Mouse (Mus musculus) forebrain, embryonic 15.5 days (tissue): ENCODE results near the gene Hsd11b1. TPM values are rescaled to one million over a fixed set of nuclear protein-coding genes. Genes with fewer than 3 reads are reported as not detected.

Experiments
- ATAC-seq: fragments of 200-750 bp; cut with Nextera tagmentation; replicated peaks from 2 replicates; pipeline ENCODE4 v1.8.0; 2017; ENCODE audit warnings: mild to moderate bottlenecking, moderate TSS enrichment, moderate library complexity
- H3K27ac ChIP-seq: fragments of 300-500 bp; sonication (generic); replicated peaks from 2 replicates; pipeline ENCODE4 v1.5.1; 2015; ENCODE audit warnings: mild to moderate bottlenecking, inconsistent platforms
- H3K27me3 ChIP-seq: fragments of 300-500 bp; sonication (generic); 2 replicates; pipeline ENCODE4 v1.6.1; 2015; ENCODE audit warnings: inconsistent platforms
- H3K36me3 ChIP-seq: fragments of 300-500 bp; sonication (generic); 2 replicates; pipeline ENCODE4 v1.6.1; 2015; ENCODE audit warnings: mild to moderate bottlenecking, inconsistent platforms
- H3K4me1 ChIP-seq: fragments of 300-500 bp; sonication (generic); 2 replicates; pipeline ENCODE4 v1.6.1; 2015; ENCODE audit warnings: inconsistent platforms
- H3K4me2 ChIP-seq: fragments of 300-500 bp; sonication (generic); replicated peaks from 2 replicates; pipeline ENCODE4 v1.6.1; 2015; ENCODE audit warnings: mild to moderate bottlenecking, inconsistent platforms
- H3K4me3 ChIP-seq: fragments of 300-500 bp; sonication (generic); 2 replicates; pipeline ENCODE4 v1.5.1; 2015; ENCODE audit warnings: mild to moderate bottlenecking, inconsistent platforms
- H3K9ac ChIP-seq: fragments of 300-500 bp; sonication (generic); replicated peaks from 2 replicates; pipeline ENCODE4 v1.6.1; 2015; ENCODE audit warnings: mild to moderate bottlenecking, inconsistent platforms
- H3K9me3 ChIP-seq: fragments of 300-500 bp; sonication (generic); 2 replicates; pipeline ENCODE4 v1.6.1; 2016; ENCODE audit warnings: inconsistent platforms
- WGBS: fragments of 180-500 bp; shearing (Covaris S2); methylation state at CpG from one replicate; pipeline ENCODE4 v1.1.7; 2015; ENCODE audit warnings: mixed read lengths; 5-methylcytosine and 5-hydroxymethylcytosine counted together
- polyA plus RNA-seq: library from polyadenylated mRNA; unstranded; fragments of >200 nt; fragmentation: Nextera tagmentation; extraction: Ambion mirVana; gene quantifications from 2 replicates; pipeline ENCODE4 v1.2.1, GENCODE M21; 2015

The Hsd11b1 gene
- polyA plus RNA-seq, 1 experiment from 2014 or later: 0.67 TPM

- no peaks in the 10 kb centered on the region for H3K27me3 ChIP-seq
Measured at GRCm38 (mm10) chr1:193211371-193211770, 52.5 kb downstream of the Hsd11b1 start.

GRCm38 (mm10) chr1:193208178-193208577, 55.7 kb downstream of the Hsd11b1 start:
- ATAC-seq: no peak
- 41% methylated on average over 2 of the region's 2 CpGs for WGBS
- Histone ChIP-seq H3K27me3 (no peaks in the 10 kb centered on the region), H3K4me3 (no peak overlapping the region), H3K27ac (no peak overlapping the region), H3K9ac (no peak overlapping the region), H3K4me1 (no peaks in the 10 kb centered on the region), H3K9me3 (no peaks in the 10 kb centered on the region), H3K36me3 (no peaks in the 10 kb centered on the region), H3K4me2 (no peak overlapping the region)

More at GRCm38 (mm10) chr1:193211371-193211770, 52.5 kb downstream of the Hsd11b1 start:
- Histone ChIP-seq H3K27ac (no peak overlapping the region), H3K4me3 (no peak overlapping the region), H3K4me2 (no peak overlapping the region), H3K36me3 (no peaks in the 10 kb centered on the region), H3K9me3 (no peaks in the 10 kb centered on the region), H3K9ac (no peak overlapping the region), H3K4me1 (no peaks in the 10 kb centered on the region)
- ATAC-seq: no peak
- WGBS: 78% methylated on average over 5 of the region's 5 CpGs

GRCm38 (mm10) chr1:193207503-193207902, 56.4 kb downstream of the Hsd11b1 start, which contains the start of gene Lamb3:
Gene Lamb3 (plus strand): TSS chr1:193207699.
- H3K4me2 ChIP-seq: no peak within 1 kb of the TSS
- WGBS: 88% methylated on average over 3 of the region's 3 CpGs
- no peaks in the 10 kb centered on the region for H3K36me3 ChIP-seq
- H3K27ac ChIP-seq: no peak within 1 kb of the TSS
- H3K4me3 ChIP-seq: no peak within 1 kb of the TSS
- no peaks in the 10 kb centered on the region for H3K27me3 ChIP-seq
- H3K4me1 ChIP-seq: no peaks in the 10 kb centered on the region
- H3K9me3 ChIP-seq: no peaks in the 10 kb centered on the region
- no peak for ATAC-seq
- H3K9ac ChIP-seq: no peak within 1 kb of the TSS

GRCm38 (mm10) chr1:193205431-193205830, 58.4 kb downstream of the Hsd11b1 start:
- no peaks in the 10 kb centered on the region for H3K36me3 ChIP-seq
- no peak overlapping the region for H3K27ac ChIP-seq
- H3K4me1 ChIP-seq: no peaks in the 10 kb centered on the region
- no peak overlapping the region for H3K9ac ChIP-seq
- H3K4me2 ChIP-seq: no peak overlapping the region
- WGBS: 93% methylated on average over 2 of the region's 2 CpGs
- no peak overlapping the region for H3K4me3 ChIP-seq
- H3K27me3 ChIP-seq: no peaks in the 10 kb centered on the region
- H3K9me3 ChIP-seq: no peaks in the 10 kb centered on the region
- ATAC-seq: no peak

- no peaks in the 10 kb centered on the region for H3K9me3 ChIP-seq
- no peaks in the 10 kb centered on the region for H3K27me3 ChIP-seq
- WGBS: 78% methylated on average over 2 of the region's 2 CpGs
- H3K27ac ChIP-seq: no peak overlapping the region
- H3K4me2 ChIP-seq: no peak overlapping the region
- no peak for ATAC-seq
- no peaks in the 10 kb centered on the region for H3K4me1 ChIP-seq
- H3K9ac ChIP-seq: no peak overlapping the region
- no peaks in the 10 kb centered on the region for H3K36me3 ChIP-seq
- H3K4me3 ChIP-seq: no peak overlapping the region
Measured at GRCm38 (mm10) chr1:193203821-193204220, 60.1 kb downstream of the Hsd11b1 start.

- H3K4me3 ChIP-seq: no peak within 1 kb of the TSS
- no peaks in the 10 kb centered on the region for H3K36me3 ChIP-seq
- ATAC-seq: no peak
- no peak within 1 kb of the TSS for H3K4me2 ChIP-seq
- H3K4me1 ChIP-seq: no peaks in the 10 kb centered on the region
- no peak within 1 kb of the TSS for H3K9ac ChIP-seq
- no peak within 1 kb of the TSS for H3K27ac ChIP-seq
- WGBS: 64% methylated on average over 5 of the region's 5 CpGs
- no peaks in the 10 kb centered on the region for H3K27me3 ChIP-seq
- H3K9me3 ChIP-seq: no peaks in the 10 kb centered on the region
Measured at GRCm38 (mm10) chr1:193201383-193201778, 62.5 kb downstream of the Hsd11b1 start, which contains the start of gene Traf3ip3. Gene Traf3ip3 (minus strand): TSS chr1:193201703.

GRCm38 (mm10) chr1:193200640-193201382, 63.1 kb downstream of the Hsd11b1 start:
- Histone ChIP-seq H3K4me1 (no peaks in the 10 kb centered on the region), H3K36me3 (no peaks in the 10 kb centered on the region), H3K4me2 (no peak overlapping the region), H3K9ac (no peak overlapping the region), H3K9me3 (no peaks in the 10 kb centered on the region), H3K27me3 (no peaks in the 10 kb centered on the region), H3K4me3 (no peak overlapping the region), H3K27ac (no peak overlapping the region)
- no peak for ATAC-seq
- WGBS: 80% methylated on average over 8 of the region's 8 CpGs

- no peaks in the 10 kb centered on the region for H3K36me3 ChIP-seq
- no peaks in the 10 kb centered on the region for H3K4me1 ChIP-seq
- no peak overlapping the region for H3K4me2 ChIP-seq
- WGBS: 86% methylated on average over 2 of the region's 2 CpGs
- H3K9ac ChIP-seq: no peak overlapping the region
- no peak for ATAC-seq
- no peaks in the 10 kb centered on the region for H3K9me3 ChIP-seq
- H3K4me3 ChIP-seq: no peak overlapping the region
- H3K27ac ChIP-seq: no peak overlapping the region
- H3K27me3 ChIP-seq: no peaks in the 10 kb centered on the region
Measured at GRCm38 (mm10) chr1:193198312-193198711, 65.6 kb downstream of the Hsd11b1 start.

- no peaks in the 10 kb centered on the region for H3K9me3 ChIP-seq
- no peak overlapping the region for H3K4me3 ChIP-seq
- no peak overlapping the region for H3K4me2 ChIP-seq
- H3K27ac ChIP-seq: no peak overlapping the region
- H3K27me3 ChIP-seq: no peaks in the 10 kb centered on the region
- H3K9ac ChIP-seq: no peak overlapping the region
- H3K36me3 ChIP-seq: no peaks in the 10 kb centered on the region
- H3K4me1 ChIP-seq: no peaks in the 10 kb centered on the region
- ATAC-seq: no peak
- WGBS: 92% methylated on average over 18 of the region's 18 CpGs
Measured at GRCm38 (mm10) chr1:193197494-193198205, 66.2 kb downstream of the Hsd11b1 start.

- Histone ChIP-seq H3K4me2 (no peak overlapping the region), H3K27ac (no peak overlapping the region), H3K27me3 (no peaks in the 10 kb centered on the region), H3K9me3 (no peaks in the 10 kb centered on the region), H3K4me1 (peaks cover 2% of the 10 kb centered on the region; the same call in 1 of the 2 replicates), H3K4me3 (no peak overlapping the region), H3K9ac (no peak overlapping the region), H3K36me3 (no peaks in the 10 kb centered on the region)
- 79% methylated on average over 3 of the region's 3 CpGs for WGBS
- no peak for ATAC-seq
Measured at GRCm38 (mm10) chr1:193195169-193195810, 68.6 kb downstream of the Hsd11b1 start.

GRCm38 (mm10) chr1:193194416-193195140, 69.3 kb downstream of the Hsd11b1 start:
- Histone ChIP-seq H3K27ac (no peak overlapping the region), H3K9me3 (no peaks in the 10 kb centered on the region), H3K4me3 (no peak overlapping the region), H3K27me3 (no peaks in the 10 kb centered on the region), H3K4me1 (peaks cover 7% of the 10 kb centered on the region; the same call in 1 of the 2 replicates), H3K9ac (no peak overlapping the region), H3K36me3 (no peaks in the 10 kb centered on the region), H3K4me2 (no peak overlapping the region)
- ATAC-seq: no peak
- 57% methylated on average over 3 of the region's 3 CpGs for WGBS
